Mouse (Mus musculus) cerebellum, adult 2 months (tissue): Measurements from ENCODE around the gene Nsmce3.

ENCODE experiments used
- CTCF ChIP-seq: fragments of 200-500 bp; IDR thresholded peaks from 2 replicates; pipeline ENCODE4 v1.5.1; 2011; ENCODE audit warnings: low read depth, mild to moderate bottlenecking, control low read depth, low read length, moderate library complexity, borderline replicate concordance; ENCODE audit not compliant: insufficient read depth
- POLR2A ChIP-seq: fragments of 200-500 bp; IDR thresholded peaks from 2 replicates; pipeline ENCODE4 v1.6.1; 2011; ENCODE audit warnings: low read length, control low read depth, borderline replicate concordance; ENCODE audit not compliant: insufficient read depth

DNA sequence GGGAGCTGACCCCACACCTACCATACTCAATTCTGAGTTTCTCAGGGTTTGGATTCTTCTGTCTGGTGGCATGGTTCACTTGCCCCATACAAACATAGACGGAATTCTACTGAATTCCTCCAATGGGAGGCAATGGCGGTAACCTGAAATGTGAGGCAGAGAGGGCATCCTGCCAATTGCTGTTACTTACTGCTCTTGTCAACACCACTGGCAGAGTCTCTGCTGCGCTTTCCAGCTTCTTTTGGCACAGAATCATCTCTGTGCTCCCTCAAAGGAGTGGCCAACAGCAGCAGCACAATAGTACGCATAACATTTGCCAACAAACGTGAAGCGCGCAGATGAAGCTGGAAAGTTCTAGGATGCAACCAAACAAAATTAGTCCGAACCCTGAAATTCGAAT, 17.1 kb upstream of the Nsmce3 start:
- TF ChIP-seq CTCF (no peak), POLR2A (no peak)
